Mouse (Mus musculus) layer of hippocampus, adult 9-11 months (tissue): ENCODE data around the gene Krtap10-10.

ENCODE experiments used
- DNase-seq: peaks from one replicate; pipeline ENCODE4 v3.0.0; 2022

The Krtap10-10 gene

GRCm38 (mm10) chr10:77869651-77870050, 33.9 kb downstream of the Krtap10-10 start:
- no peak for DNase-seq

GRCm38 (mm10) chr10:77878985-77879384, 43.2 kb downstream of the Krtap10-10 start:
- DNase-seq, result no peak

GRCm38 (mm10) chr10:77880305-77880704, 44.6 kb downstream of the Krtap10-10 start:
- DNase-seq, result peak; percentile 49

- no peak for DNase-seq
Observed at GRCm38 (mm10) chr10:77882553-77882952, 46.8 kb downstream of the Krtap10-10 start.

GRCm38 (mm10) chr10:77886007-77886747, 50.4 kb downstream of the Krtap10-10 start:
- no peak for DNase-seq
